Mouse (Mus musculus) adipocyte (in vitro differentiated cells): Measurements from ENCODE around the gene Nck2.
"Not testable (repeated sequence)": the region's sequence is repeated elsewhere in the genome, so short reads cannot be mapped to it uniquely, and the experiment has no call there.

Source experiments
- DNase-seq: peaks from one replicate; pipeline ENCODE4 v3.0.0-alpha.2; 2016; ENCODE audit warnings: low spot score

Nck2 gene

GRCm38 (mm10) chr1:43501920-43502791 is 57.8 kb downstream of the Nck2 start:
- no peak for DNase-seq

GRCm38 (mm10) chr1:43502792-43503146 is 58.4 kb downstream of the Nck2 start:
- DNase-seq, result no peak

GRCm38 (mm10) chr1:43503261-43503660 is 58.9 kb downstream of the Nck2 start:
- no peak for DNase-seq

GRCm38 (mm10) chr1:43503676-43504075 is 59.3 kb downstream of the Nck2 start:
- DNase-seq, result no peak

GRCm38 (mm10) chr1:43504235-43504634 is 59.9 kb downstream of the Nck2 start:
- DNase-seq, result no peak

GRCm38 (mm10) chr1:43506638-43507037 is 62.3 kb downstream of the Nck2 start:
- DNase-seq, result no peak

- no peak for DNase-seq
Observed at GRCm38 (mm10) chr1:43507809-43508208, 63.4 kb downstream of the Nck2 start.

- DNase-seq, result no peak
Observed at GRCm38 (mm10) chr1:43511256-43511655, 66.9 kb downstream of the Nck2 start.

GRCm38 (mm10) chr1:43511667-43512066 is 67.3 kb downstream of the Nck2 start:
- no peak for DNase-seq

- DNase-seq, result no peak
Observed at GRCm38 (mm10) chr1:43517405-43517804, 73.0 kb downstream of the Nck2 start.

- DNase-seq, result no peak
Observed at GRCm38 (mm10) chr1:43520216-43520988, 76.0 kb downstream of the Nck2 start.

- no peak for DNase-seq
Observed at GRCm38 (mm10) chr1:43520989-43521371, 76.6 kb downstream of the Nck2 start.

- no peak for DNase-seq
Observed at GRCm38 (mm10) chr1:43521512-43521911, 77.1 kb downstream of the Nck2 start.

GRCm38 (mm10) chr1:43521950-43522349 is 77.6 kb downstream of the Nck2 start:
- DNase-seq, result no peak

GRCm38 (mm10) chr1:43522976-43523375 is 78.6 kb downstream of the Nck2 start:
- DNase-seq, result no peak

- peak; percentile 19 for DNase-seq
Observed at GRCm38 (mm10) chr1:43524332-43524731, 80.0 kb downstream of the Nck2 start.

- DNase-seq, result no peak
Observed at GRCm38 (mm10) chr1:43528275-43528674, 83.9 kb downstream of the Nck2 start.

GRCm38 (mm10) chr1:43529086-43529485 is 84.7 kb downstream of the Nck2 start:
- no peak for DNase-seq

- DNase-seq, result no peak
Observed at GRCm38 (mm10) chr1:43530295-43531020, 86.1 kb downstream of the Nck2 start.

- no peak for DNase-seq
Observed at GRCm38 (mm10) chr1:43531307-43531706, 86.9 kb downstream of the Nck2 start.

- DNase-seq, result no peak
Observed at GRCm38 (mm10) chr1:43532279-43532678, 87.9 kb downstream of the Nck2 start.

- DNase-seq, result not testable (repeated sequence)
Observed at GRCm38 (mm10) chr1:43533497-43533896, 89.1 kb downstream of the Nck2 start.
